In the genomic region with DNA sequence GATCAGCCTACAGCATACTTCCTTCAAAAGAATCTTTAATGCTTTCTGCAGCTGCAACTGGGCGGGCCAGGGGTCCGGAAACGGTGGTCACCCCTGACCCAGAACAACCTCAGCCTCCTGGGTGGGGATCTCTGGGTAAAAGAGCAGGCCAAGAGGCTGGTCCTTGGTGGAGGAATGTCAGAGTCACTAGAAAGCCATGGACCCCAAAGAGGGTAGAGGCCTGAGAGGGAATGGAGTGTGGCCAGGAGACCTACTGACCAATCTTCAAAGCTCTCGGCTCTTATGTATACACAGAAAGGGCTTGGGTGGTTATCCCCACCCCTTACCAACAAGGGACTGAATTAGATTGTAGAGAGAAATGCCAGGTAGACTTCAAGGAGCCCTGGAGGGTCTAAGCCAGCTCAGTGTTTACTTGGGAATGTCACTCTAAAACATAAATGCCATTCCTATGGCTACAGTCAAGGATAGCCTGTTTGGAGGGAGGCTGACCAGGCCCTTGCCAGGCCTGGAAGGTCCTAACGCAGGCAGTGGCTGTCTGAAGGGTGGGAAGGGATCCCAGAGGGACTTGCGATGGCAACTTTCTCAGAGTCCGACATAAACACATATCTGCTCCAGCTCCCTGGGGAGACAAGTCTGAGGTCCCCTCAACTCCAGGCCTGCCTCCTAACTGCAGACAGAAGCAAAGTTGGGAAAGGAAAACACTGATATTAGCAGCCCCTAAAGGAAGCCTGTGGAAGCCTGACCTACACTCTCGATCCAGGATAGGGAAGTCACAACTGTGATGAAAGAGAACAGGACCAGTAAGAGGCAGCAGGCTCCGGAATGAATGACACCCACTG, we compare ENCODE assay signal across 9 mouse cellular contexts.
DNase-seq lines count a peak whose midpoint lies in the region; ATAC-seq and TF ChIP-seq lines count a peak whose summit lies in the region.
"Had no signal": no experiment of that assay in that cellular context is flagged by ENCODE, and none has a peak within 500 bp of the region (broad histone marks: within the 10 kb centered on the region; RNA-seq: fewer than 3 reads in every experiment).

No protein-coding gene starts in this region.

- no peaks in the 10 kb centered on the region for H3K36me3 ChIP-seq in midbrain, embryonic 10.5 days
- H3K36me3 ChIP-seq in midbrain, embryonic 14.5 days (ENCODE audit: control insufficient read depth, insufficient read depth, low read length), result no peaks in the 10 kb centered on the region
- no peaks in the 10 kb centered on the region for H3K36me3 ChIP-seq in heart, embryonic 16.5 days (ENCODE audit: control insufficient read depth, insufficient read depth)
- peaks cover 7% of the 10 kb centered on the region; the same call in 1 of the 2 replicates for H3K36me3 ChIP-seq in limb, embryonic 10.5 days
- no peaks in the 10 kb centered on the region for H3K36me3 ChIP-seq in small intestine, adult 2 months (ENCODE audit: control insufficient read depth, insufficient read depth, low read length)

- no peak overlapping the region for H3K4me2 ChIP-seq in midbrain, embryonic 14.5 days (ENCODE audit: low read length)
- H3K4me2 ChIP-seq in heart, embryonic 16.5 days (ENCODE audit: low read depth, low read length), result peak overlapping the region; percentile 41

- TF ChIP-seq POLR2A in small intestine, adult 2 months (IDR thresholded peaks at IDR 0.05; ENCODE audit: low read depth, low read length), result no peak

- H3K27ac ChIP-seq in midbrain, embryonic 10.5 days (replicated peaks), result peak overlapping the region; percentile 38; the same call in 1 of the 2 replicates
- H3K27ac ChIP-seq in midbrain, embryonic 14.5 days (replicated peaks; ENCODE audit: low read depth, low read length), result no peak overlapping the region
- peak overlapping the region; percentile 92 for H3K27ac ChIP-seq in heart, embryonic 16.5 days (ENCODE audit: low read length)
- H3K27ac ChIP-seq in limb, embryonic 10.5 days, result peak overlapping the region; percentile 83
- H3K27ac ChIP-seq in small intestine, adult 2 months (ENCODE audit: insufficient read depth, low read depth, low read length), result peak overlapping the region; percentile 9; the same call in 1 of the 2 replicates

- no peak overlapping the region for H3K9ac ChIP-seq in midbrain, embryonic 14.5 days (replicated peaks; ENCODE audit: low read length)
- H3K9ac ChIP-seq in heart, embryonic 16.5 days (ENCODE audit: low read length), result peak overlapping the region; percentile 61

- H3K4me1 ChIP-seq in midbrain, embryonic 10.5 days, result peaks cover 40% of the 10 kb centered on the region
- H3K4me1 ChIP-seq in midbrain, embryonic 14.5 days (ENCODE audit: control insufficient read depth, insufficient read depth, low read length), result peaks cover 7% of the 10 kb centered on the region; the same call in 1 of the 2 replicates
- H3K4me1 ChIP-seq in heart, embryonic 16.5 days (ENCODE audit: control insufficient read depth, insufficient read depth, low read length), result peaks cover 97% of the 10 kb centered on the region
- H3K4me1 ChIP-seq in limb, embryonic 10.5 days, result peaks cover 100% of the 10 kb centered on the region
- peaks cover 2% of the 10 kb centered on the region; the same call in 1 of the 2 replicates for H3K4me1 ChIP-seq in small intestine, adult 2 months (ENCODE audit: control insufficient read depth, insufficient read depth, insufficient read length, low read length)

- no peak for DNase-seq in midbrain, embryonic 10.5 days (ENCODE audit: low spot score)
- no peak for DNase-seq in midbrain, embryonic 14.5 days
- DNase-seq in limb, embryonic 10.5 days (ENCODE audit: low spot score), result no peak
- no peak for DNase-seq in thymus, postnatal 0 days (ENCODE audit: low spot score)
- DNase-seq in ovary, postnatal 14 days (ENCODE audit: low spot score), result no peak
- DNase-seq in right cerebral cortex, postnatal 25 days, result no peak
- DNase-seq: spleen, adult 18-20 months had no signal

- ATAC-seq in midbrain, embryonic 14.5 days (ENCODE audit: low FRiP score, low TSS enrichment), result no peak
- ATAC-seq in heart, embryonic 16.5 days (replicated peaks; ENCODE audit: extremely low read depth, insufficient read depth, low FRiP score), result no peak

- no peak overlapping the region for H3K4me3 ChIP-seq in midbrain, embryonic 10.5 days
- H3K4me3 ChIP-seq in midbrain, embryonic 14.5 days (replicated peaks; ENCODE audit: low read depth, low read length), result no peak overlapping the region
- H3K4me3 ChIP-seq in heart, embryonic 16.5 days (ENCODE audit: low read length), result no peak overlapping the region
- no peak overlapping the region for H3K4me3 ChIP-seq in limb, embryonic 10.5 days
- H3K4me3 ChIP-seq in small intestine, adult 2 months (ENCODE audit: low read depth, low read length), result no peak overlapping the region

- peaks cover 29% of the 10 kb centered on the region for H3K27me3 ChIP-seq in midbrain, embryonic 10.5 days (ENCODE audit: low read depth, poor library complexity, severe bottlenecking)
- 0 out of 2 replicates have a peak, but pooled peaks cover 4% of the 10 kb centered on the region for H3K27me3 ChIP-seq in midbrain, embryonic 14.5 days (ENCODE audit: control insufficient read depth, insufficient read depth, low read length)
- no peaks in the 10 kb centered on the region for H3K27me3 ChIP-seq in heart, embryonic 16.5 days (ENCODE audit: control insufficient read depth, insufficient read depth, low read length)
- no peaks in the 10 kb centered on the region for H3K27me3 ChIP-seq in limb, embryonic 10.5 days (ENCODE audit: low read depth, poor library complexity, severe bottlenecking)
- H3K27me3 ChIP-seq in small intestine, adult 2 months (ENCODE audit: control insufficient read depth, insufficient read depth, low read length), result peaks cover under 1% of the 10 kb centered on the region; the same call in 1 of the 2 replicates

- TF ChIP-seq CTCF in small intestine, adult 2 months (IDR thresholded peaks at IDR 0.05; ENCODE audit: extremely low read depth, insufficient read length, insufficient replicate concordance, low read depth, low read length), result no peak

- no peaks in the 10 kb centered on the region for H3K9me3 ChIP-seq in midbrain, embryonic 10.5 days (replicated peaks)
- H3K9me3 ChIP-seq in midbrain, embryonic 14.5 days (ENCODE audit: control insufficient read depth, low read length), result no peaks in the 10 kb centered on the region
- no peaks in the 10 kb centered on the region for H3K9me3 ChIP-seq in heart, embryonic 16.5 days (replicated peaks; ENCODE audit: control insufficient read depth, low read length)
- H3K9me3 ChIP-seq in limb, embryonic 10.5 days (replicated peaks), result no peaks in the 10 kb centered on the region

- WGBS in midbrain, embryonic 10.5 days, result 84% methylated on average over 9 of the region's 9 CpGs
- WGBS in midbrain, embryonic 14.5 days, result 81% methylated on average over 9 of the region's 9 CpGs
- WGBS in heart, embryonic 16.5 days, result 58% methylated on average over 9 of the region's 9 CpGs
- 72% methylated on average over 9 of the region's 9 CpGs for WGBS in limb, embryonic 10.5 days
- WGBS in small intestine, adult 2 months, result 73% methylated on average over 9 of the region's 9 CpGs
